Mouse (Mus musculus): ENCODE measurements around the gene Ckm. TPM values are rescaled to one million over a fixed set of nuclear protein-coding genes. Genes with fewer than 3 reads are reported as not detected.

Gene Ckm
- polyA plus RNA-seq, 1 experiment from 2014 or later = 0.35 TPM

DNA sequence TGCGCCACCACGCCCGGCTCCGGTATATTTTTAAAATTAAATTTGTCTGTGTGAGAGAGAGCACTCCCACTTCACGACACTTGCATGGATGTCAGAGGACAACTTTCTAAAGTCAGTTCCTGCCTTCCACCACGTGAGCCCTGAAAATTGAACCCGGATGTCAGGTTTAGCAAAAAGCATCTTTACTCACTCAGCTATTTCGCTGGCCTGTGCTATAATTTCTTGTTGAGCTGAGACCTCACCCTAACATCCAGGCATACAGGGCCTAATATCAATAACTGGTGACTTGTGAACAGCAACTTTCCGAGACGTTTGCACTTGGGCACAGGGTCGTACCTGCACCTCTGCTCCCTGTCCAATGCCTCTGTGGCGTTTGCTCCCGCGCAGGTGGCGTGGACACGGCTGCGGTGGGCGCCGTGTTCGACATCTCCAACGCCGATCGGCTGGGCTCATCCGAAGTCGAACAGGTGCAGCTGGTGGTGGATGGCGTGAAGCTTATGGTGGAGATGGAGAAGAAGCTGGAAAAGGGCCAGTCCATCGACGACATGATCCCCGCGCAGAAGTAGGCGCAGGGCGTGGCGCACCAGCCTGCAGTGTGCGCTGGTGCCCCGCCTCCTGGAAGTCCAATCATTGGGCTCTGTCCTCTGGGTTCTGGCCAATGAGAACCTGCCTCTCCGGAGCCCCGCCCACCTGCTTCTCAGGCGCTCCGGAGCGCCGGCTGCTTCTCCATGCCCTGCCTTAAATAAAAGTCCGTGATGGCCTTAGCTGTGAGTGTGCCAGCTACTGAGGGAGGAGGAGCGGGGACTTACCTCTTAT is 16.5 kb downstream of the Ckm start:
- H3K36me3 ChIP-seq = peaks cover 12% of the 10 kb centered on the region
- H3K4me2 ChIP-seq (replicated peaks) = peak overlapping the region; percentile 70
- no peaks in the 10 kb centered on the region for H3K4me1 ChIP-seq
- H3K27me3 ChIP-seq (replicated peaks) = peaks cover 41% of the 10 kb centered on the region
- H3K4me3 ChIP-seq = peak overlapping the region; percentile 38
- H3K27ac ChIP-seq = no peak overlapping the region
- ATAC-seq (ENCODE audit: low FRiP score, low read depth) = peak; percentile 97
- H3K9ac ChIP-seq = 0 out of 2 replicates have a peak overlapping the region, but pooled peaks have one; percentile 33
- 13% methylated on average over 43 of the region's 43 CpGs for WGBS
- no peaks in the 10 kb centered on the region for H3K9me3 ChIP-seq

DNA sequence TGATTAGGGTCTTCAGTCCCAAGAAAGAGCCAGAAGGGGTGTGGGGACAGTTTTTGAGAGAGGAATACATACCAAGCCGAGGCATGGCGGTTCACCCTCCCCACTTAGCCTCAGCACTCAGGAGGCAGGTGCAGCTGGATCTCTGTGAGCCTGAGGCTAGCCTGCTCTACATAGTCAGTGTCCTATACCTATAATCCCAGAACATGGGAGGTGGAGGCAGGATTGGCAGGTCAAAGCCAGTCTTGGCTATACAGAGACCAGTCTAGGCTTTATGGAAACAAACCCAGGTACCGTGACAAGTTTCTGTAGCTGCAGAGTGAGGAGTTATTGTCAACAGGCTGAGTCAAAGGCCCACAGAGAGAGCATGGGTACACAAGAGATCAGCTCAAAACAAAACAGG is 18.5 kb downstream of the Ckm start:
- H3K27ac ChIP-seq = no peak overlapping the region
- peaks cover 31% of the 10 kb centered on the region for H3K36me3 ChIP-seq
- ATAC-seq (ENCODE audit: low FRiP score, low read depth) = no peak
- no peaks in the 10 kb centered on the region for H3K9me3 ChIP-seq
- H3K4me1 ChIP-seq = no peaks in the 10 kb centered on the region
- peaks cover 30% of the 10 kb centered on the region for H3K27me3 ChIP-seq (replicated peaks)
- H3K4me3 ChIP-seq = no peak overlapping the region
- no peak overlapping the region for H3K9ac ChIP-seq
- WGBS = 94% methylated on average over 3 of the region's 3 CpGs
- H3K4me2 ChIP-seq (replicated peaks) = no peak overlapping the region

DNA sequence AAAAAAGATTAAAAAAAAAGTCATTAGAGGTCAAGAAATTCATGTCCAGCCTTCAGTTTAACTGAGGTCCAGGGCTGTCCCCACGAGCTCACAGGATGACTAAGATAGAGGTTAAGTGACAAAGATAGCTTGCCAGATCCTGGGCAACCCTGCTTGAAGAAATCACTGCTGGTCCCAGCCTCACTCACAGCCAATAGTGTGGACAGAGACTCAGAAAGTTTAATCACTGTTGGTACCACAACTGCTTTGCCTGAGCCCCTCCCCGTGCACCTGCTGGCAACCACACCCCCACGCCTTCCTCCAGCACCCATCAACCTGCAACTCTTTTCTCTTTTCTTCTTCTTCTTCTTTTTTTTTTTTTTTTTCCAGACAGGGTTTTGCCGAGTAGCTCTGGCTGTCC is 19.5 kb downstream of the Ckm start:
- no peak for ATAC-seq (ENCODE audit: low FRiP score, low read depth)
- H3K27me3 ChIP-seq (replicated peaks) = peaks cover 23% of the 10 kb centered on the region
- peaks cover 41% of the 10 kb centered on the region for H3K36me3 ChIP-seq
- no peak overlapping the region for H3K4me3 ChIP-seq
- H3K9ac ChIP-seq = no peak overlapping the region
- no peaks in the 10 kb centered on the region for H3K4me1 ChIP-seq
- no peak overlapping the region for H3K27ac ChIP-seq
- WGBS = 75% methylated on average over 4 of the region's 4 CpGs
- H3K9me3 ChIP-seq = no peaks in the 10 kb centered on the region
- H3K4me2 ChIP-seq (replicated peaks) = no peak overlapping the region

DNA sequence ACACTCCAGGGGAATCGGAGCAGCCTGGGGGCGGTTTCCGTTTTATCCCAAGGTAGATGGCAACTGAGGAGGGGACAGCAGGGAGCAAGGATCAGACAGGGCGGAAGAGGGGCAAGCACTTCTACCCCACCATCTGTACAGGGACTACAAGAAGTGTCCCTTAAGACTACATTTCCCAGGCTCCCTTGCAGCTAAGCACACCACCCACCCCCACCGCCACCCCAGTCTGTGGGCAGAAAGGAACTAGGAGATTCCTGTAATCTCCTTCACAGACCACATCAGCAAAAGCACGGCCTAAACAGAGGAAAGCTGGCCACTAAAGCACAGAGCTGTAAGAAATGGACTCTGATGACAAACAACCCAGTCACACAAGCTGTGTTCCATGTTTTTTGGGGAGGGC is 21.8 kb downstream of the Ckm start:
- 74% methylated on average over 6 of the region's 6 CpGs for WGBS
- H3K27ac ChIP-seq = no peak overlapping the region
- H3K9ac ChIP-seq = no peak overlapping the region
- no peaks in the 10 kb centered on the region for H3K4me1 ChIP-seq
- H3K36me3 ChIP-seq = peaks cover 63% of the 10 kb centered on the region
- H3K27me3 ChIP-seq (replicated peaks) = peaks cover 3% of the 10 kb centered on the region; the same call in 1 of the 2 replicates
- no peak overlapping the region for H3K4me3 ChIP-seq
- ATAC-seq (ENCODE audit: low FRiP score, low read depth) = no peak
- H3K9me3 ChIP-seq = no peaks in the 10 kb centered on the region
- no peak overlapping the region for H3K4me2 ChIP-seq (replicated peaks)

DNA sequence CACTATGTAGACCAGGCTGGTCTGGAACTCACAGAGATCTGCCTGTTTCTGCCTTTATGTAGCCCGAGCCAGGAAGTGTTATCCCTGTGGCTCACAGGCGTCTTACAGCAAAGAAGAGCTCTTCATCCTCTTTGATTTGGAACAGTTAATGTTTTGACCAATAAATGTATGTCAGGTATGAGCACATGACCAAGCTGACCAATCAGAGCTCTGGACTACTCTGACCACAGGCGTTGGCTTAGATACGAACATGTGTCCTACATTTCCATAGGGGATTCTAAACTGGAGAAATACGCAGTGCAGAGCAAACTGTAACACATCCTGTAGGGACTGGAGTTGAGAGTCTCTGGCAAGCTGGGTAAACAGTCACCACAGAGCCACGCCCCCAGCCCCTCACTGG is 22.3 kb downstream of the Ckm start:
- no peak for ATAC-seq (ENCODE audit: low FRiP score, low read depth)

DNA sequence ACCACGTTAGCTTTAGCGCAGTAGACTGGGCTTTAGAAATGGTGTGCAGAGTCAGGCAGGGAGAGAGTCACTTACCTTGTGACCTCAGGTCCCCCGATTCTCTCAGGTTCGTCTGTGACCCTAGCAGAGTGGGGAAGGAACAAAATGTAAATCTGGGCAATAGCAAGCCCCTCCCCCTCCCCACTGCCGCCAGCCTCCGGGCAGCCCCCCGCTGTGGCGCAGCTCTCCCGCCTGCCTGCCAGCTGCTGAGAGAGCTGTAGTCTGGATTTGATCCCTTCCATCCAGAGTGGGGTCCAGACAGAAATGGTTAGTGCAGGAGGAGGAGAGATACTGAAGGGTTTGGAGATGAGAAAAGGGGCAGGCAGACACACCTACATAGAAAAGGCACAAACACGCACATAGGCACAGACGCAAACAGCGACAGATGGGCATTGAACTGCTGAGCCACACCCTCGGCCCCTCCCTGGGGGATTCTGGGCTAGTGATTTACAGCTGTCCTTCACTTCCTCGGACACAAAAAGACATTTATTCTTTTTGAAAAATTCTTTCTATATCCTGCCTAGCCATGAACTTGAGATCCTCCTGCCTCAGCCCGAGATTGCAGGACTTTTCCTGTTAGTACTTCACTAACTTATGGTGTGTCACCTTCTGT is 23.5 kb downstream of the Ckm start:
- no peak for ATAC-seq (ENCODE audit: low FRiP score, low read depth)
- peaks cover 81% of the 10 kb centered on the region for H3K36me3 ChIP-seq
- H3K9ac ChIP-seq = no peak overlapping the region
- no peaks in the 10 kb centered on the region for H3K27me3 ChIP-seq (replicated peaks)
- H3K4me2 ChIP-seq (replicated peaks) = no peak overlapping the region
- 0 out of 2 replicates have a peak, but pooled peaks cover 4% of the 10 kb centered on the region for H3K9me3 ChIP-seq
- H3K27ac ChIP-seq = no peak overlapping the region
- 64% methylated on average over 15 of the region's 15 CpGs for WGBS
- no peaks in the 10 kb centered on the region for H3K4me1 ChIP-seq
- H3K4me3 ChIP-seq = no peak overlapping the region

More for the DNA sequence above, 22.3 kb downstream of the Ckm start:
- Histone ChIP-seq H3K4me3 (no peak overlapping the region), H3K27ac (no peak overlapping the region), H3K27me3 (replicated peaks) (peaks cover 3% of the 10 kb centered on the region; the same call in 1 of the 2 replicates), H3K4me2 (replicated peaks) (no peak overlapping the region), H3K4me1 (no peaks in the 10 kb centered on the region), H3K9ac (no peak overlapping the region), H3K36me3 (peaks cover 68% of the 10 kb centered on the region), H3K9me3 (no peaks in the 10 kb centered on the region)
- 86% methylated on average over 6 of the region's 6 CpGs for WGBS

DNA sequence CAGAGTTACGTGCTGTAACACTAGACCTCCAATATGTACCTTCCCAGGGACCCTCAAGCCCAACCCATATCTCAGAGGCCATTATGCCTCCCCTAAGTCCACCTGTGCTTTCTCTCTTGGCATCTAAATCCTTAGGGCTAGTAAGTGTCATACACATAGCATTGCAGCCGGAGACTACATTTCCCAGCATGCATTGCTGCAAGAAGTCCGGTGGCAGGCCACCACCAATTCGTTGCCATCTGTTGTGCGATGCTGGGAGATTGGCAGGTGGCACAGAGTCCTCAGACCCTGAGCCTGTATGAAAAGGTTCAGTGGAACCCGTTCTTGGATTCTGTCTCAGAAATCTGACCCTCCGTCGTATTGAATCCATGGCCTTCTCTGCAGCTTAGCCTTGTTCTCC is 25.1 kb downstream of the Ckm start:
- peaks cover 97% of the 10 kb centered on the region for H3K36me3 ChIP-seq
- 65% methylated on average over 8 of the region's 8 CpGs for WGBS

DNA sequence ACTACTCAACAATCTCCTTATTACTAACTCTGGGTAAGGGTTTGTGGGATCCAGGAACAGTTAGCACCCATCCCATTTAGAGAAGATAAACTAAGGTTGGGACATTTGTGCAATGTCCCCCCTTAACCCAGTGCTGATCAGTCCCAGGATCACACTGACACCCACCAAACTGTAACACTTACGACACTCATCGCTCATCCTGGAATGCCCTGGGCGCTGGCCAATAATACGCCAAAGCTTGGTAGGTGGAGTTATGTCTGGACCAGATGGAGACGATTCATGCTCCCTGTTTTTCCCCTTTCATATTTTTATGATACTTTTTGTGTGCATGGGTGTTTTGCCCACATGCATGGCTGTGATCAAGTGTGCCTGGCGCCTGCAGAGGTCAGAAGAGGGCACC is 25.8 kb downstream of the Ckm start:
- peaks cover 98% of the 10 kb centered on the region for H3K36me3 ChIP-seq
- 0 out of 2 replicates have a peak, but pooled peaks cover 4% of the 10 kb centered on the region for H3K9me3 ChIP-seq
- H3K27me3 ChIP-seq (replicated peaks) = no peaks in the 10 kb centered on the region
- H3K4me2 ChIP-seq (replicated peaks) = no peak overlapping the region
- no peak overlapping the region for H3K9ac ChIP-seq
- 91% methylated on average over 6 of the region's 6 CpGs for WGBS
- no peak for ATAC-seq (ENCODE audit: low FRiP score, low read depth)
- H3K4me1 ChIP-seq = no peaks in the 10 kb centered on the region
- no peak overlapping the region for H3K4me3 ChIP-seq
- no peak overlapping the region for H3K27ac ChIP-seq

More for the DNA sequence above, 25.1 kb downstream of the Ckm start:
- Histone ChIP-seq H3K4me2 (replicated peaks) (no peak overlapping the region), H3K4me1 (no peaks in the 10 kb centered on the region), H3K4me3 (no peak overlapping the region), H3K9ac (no peak overlapping the region), H3K9me3 (0 out of 2 replicates have a peak, but pooled peaks cover 4% of the 10 kb centered on the region), H3K27ac (no peak overlapping the region), H3K27me3 (replicated peaks) (no peaks in the 10 kb centered on the region)
- no peak for ATAC-seq (ENCODE audit: low FRiP score, low read depth)

DNA sequence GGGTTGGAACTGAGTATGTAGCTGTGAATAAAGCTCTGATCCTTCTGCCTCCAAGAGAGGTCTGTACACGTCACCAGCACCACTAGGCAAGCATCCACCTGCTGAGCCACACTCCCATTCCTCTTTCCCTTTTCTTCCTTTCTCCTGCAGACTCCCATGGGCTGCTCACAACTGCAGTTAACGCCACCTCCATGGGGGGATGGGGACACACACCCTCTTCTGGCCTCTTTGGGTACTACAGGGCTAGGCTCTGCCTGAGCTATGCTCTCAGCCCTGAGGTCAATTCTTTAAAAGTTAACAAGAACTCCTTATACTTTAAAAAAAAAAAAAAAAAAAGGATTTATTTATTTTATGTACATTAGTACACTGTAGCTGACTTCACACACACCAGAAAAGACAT is 27.9 kb downstream of the Ckm start:
- 88% methylated on average over 2 of the region's 2 CpGs for WGBS
- no peak overlapping the region for H3K4me2 ChIP-seq (replicated peaks)
- H3K4me1 ChIP-seq = no peaks in the 10 kb centered on the region
- H3K27ac ChIP-seq = no peak overlapping the region
- H3K9ac ChIP-seq = no peak overlapping the region
- H3K4me3 ChIP-seq = no peak overlapping the region
- H3K9me3 ChIP-seq = 0 out of 2 replicates have a peak, but pooled peaks cover 4% of the 10 kb centered on the region
- no peak for ATAC-seq (ENCODE audit: low FRiP score, low read depth)
- H3K36me3 ChIP-seq = peaks cover 99% of the 10 kb centered on the region
- H3K27me3 ChIP-seq (replicated peaks) = no peaks in the 10 kb centered on the region

DNA sequence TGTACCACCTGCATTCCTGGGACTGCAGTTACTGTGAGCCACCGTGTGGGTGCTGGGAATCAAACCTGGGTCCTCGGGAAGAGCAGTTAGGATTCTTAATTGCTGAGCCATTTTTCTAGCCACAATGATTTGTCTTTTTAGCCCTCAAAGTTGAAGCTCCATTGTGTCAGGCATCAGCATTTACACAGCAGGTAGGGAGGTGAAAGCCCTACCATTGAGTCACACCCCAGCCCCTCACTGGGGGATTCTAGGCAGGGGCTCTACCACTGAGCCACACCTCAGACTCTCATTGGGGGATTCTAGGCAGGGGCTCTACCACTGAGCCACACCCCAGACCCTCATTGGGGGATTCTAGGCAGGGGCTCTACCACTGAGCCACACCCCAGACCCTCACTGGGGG is 31.7 kb downstream of the Ckm start:
- H3K9ac ChIP-seq = no peak overlapping the region
- no peak overlapping the region for H3K4me3 ChIP-seq
- H3K9me3 ChIP-seq = 0 out of 2 replicates have a peak, but pooled peaks cover 4% of the 10 kb centered on the region
- no peak overlapping the region for H3K4me2 ChIP-seq (replicated peaks)
- ATAC-seq (ENCODE audit: low FRiP score, low read depth) = no peak
- H3K27me3 ChIP-seq (replicated peaks) = no peaks in the 10 kb centered on the region
- H3K27ac ChIP-seq = no peak overlapping the region
- peaks cover 94% of the 10 kb centered on the region for H3K36me3 ChIP-seq
- WGBS = 97% methylated on average over 2 of the region's 2 CpGs
- no peaks in the 10 kb centered on the region for H3K4me1 ChIP-seq

DNA sequence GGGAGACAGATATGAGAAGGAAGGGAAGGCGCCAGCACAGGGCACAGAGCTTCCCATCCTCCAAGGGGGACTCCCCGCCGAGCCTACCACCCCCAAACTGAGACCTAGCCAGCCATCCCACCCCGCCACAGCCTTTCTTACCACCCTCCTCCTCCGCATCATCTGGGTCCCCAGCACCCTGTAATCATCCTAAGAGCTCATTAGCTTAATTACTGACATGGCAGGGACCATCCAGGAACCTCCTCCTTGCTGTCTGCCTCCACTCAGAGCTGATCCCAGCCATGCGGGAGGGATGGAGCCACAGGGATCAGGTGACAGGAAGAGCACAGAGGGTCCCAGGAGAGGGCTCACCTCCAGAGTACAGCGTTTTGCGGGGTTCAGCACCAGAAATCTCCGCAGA is 32.5 kb downstream of the Ckm start:
- Histone ChIP-seq H3K4me1 (no peaks in the 10 kb centered on the region), H3K27ac (no peak overlapping the region), H3K9ac (no peak overlapping the region), H3K27me3 (replicated peaks) (no peaks in the 10 kb centered on the region), H3K4me2 (replicated peaks) (no peak overlapping the region), H3K4me3 (no peak overlapping the region), H3K9me3 (0 out of 2 replicates have a peak, but pooled peaks cover 4% of the 10 kb centered on the region), H3K36me3 (peaks cover 93% of the 10 kb centered on the region)
- no peak for ATAC-seq (ENCODE audit: low FRiP score, low read depth)
- 80% methylated on average over 9 of the region's 9 CpGs for WGBS

DNA sequence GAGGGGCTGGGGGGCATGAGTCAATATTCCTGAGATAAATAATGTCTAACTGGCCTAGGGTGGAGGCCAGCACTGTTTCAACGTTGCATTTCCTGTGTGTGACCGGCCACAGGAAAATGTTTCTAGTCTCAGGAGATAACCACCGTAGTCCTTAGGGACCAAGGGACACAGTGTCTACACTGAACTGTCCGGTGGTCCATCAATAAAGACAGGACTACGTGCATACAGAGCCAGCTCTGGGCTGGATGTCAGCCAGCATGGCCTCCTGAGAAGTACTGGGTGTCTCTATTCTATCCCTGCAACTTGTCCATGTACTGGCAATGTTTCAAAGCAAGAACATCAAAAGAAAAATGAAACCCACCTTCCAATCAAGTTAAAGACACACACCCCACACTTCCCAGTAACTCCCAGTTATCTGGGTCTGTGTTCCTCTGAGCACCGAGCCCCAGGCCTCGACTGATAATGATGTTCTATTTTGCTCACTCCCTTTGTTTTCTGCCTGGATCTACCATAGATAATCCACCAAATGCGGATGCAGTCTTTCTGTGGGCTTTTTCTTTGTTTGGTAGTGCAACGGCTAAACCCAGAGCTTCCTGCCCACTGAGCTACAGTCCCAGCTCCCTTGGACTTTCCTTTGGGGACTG is 37.0 kb downstream of the Ckm start:
- H3K36me3 ChIP-seq = peaks cover 81% of the 10 kb centered on the region
- 91% methylated on average over 9 of the region's 9 CpGs for WGBS

More for the DNA sequence above, 37.0 kb downstream of the Ckm start:
- no peak overlapping the region for H3K4me2 ChIP-seq (replicated peaks)
- no peak overlapping the region for H3K9ac ChIP-seq
- H3K27me3 ChIP-seq (replicated peaks) = no peaks in the 10 kb centered on the region
- H3K9me3 ChIP-seq = no peaks in the 10 kb centered on the region
- no peak for ATAC-seq (ENCODE audit: low FRiP score, low read depth)
- no peak overlapping the region for H3K4me3 ChIP-seq
- no peaks in the 10 kb centered on the region for H3K4me1 ChIP-seq
- H3K27ac ChIP-seq = no peak overlapping the region
